Mouse (Mus musculus) midbrain, embryonic 11.5 days (tissue): Measurements from ENCODE around the gene Plekhd1. TPM values are rescaled to one million over a fixed set of nuclear protein-coding genes. Genes with fewer than 3 reads are reported as not detected.

Experiments used
- ATAC-seq: fragments of 200-750 bp; cut with Nextera tagmentation; 2 replicates; pipeline ENCODE4 v1.8.0; 2017; ENCODE audit warnings: moderate TSS enrichment, moderate library complexity; ENCODE audit not compliant: low FRiP score
- DNase-seq: peaks from one replicate; pipeline ENCODE4 v3.0.0; 2015; ENCODE audit warnings: low spot score; ENCODE audit errors: missing footprints
- H3K27ac ChIP-seq: fragments of 300-500 bp; sonication (generic); 2 replicates; pipeline ENCODE4 v1.5.1; 2014; ENCODE audit warnings: low read depth, low read length
- H3K27me3 ChIP-seq: fragments of 300-500 bp; sonication (generic); 2 replicates; pipeline ENCODE4 v1.6.1; 2014; ENCODE audit warnings: mild to moderate bottlenecking, low read length, moderate library complexity, mixed read lengths; ENCODE audit not compliant: control insufficient read depth, insufficient read depth
- H3K36me3 ChIP-seq: fragments of 300-500 bp; sonication (generic); 2 replicates; pipeline ENCODE4 v1.6.1; 2014; ENCODE audit warnings: mild to moderate bottlenecking, low read length, moderate library complexity, mixed read lengths; ENCODE audit not compliant: control insufficient read depth, insufficient read depth
- H3K4me1 ChIP-seq: fragments of 300-500 bp; sonication (generic); 2 replicates; pipeline ENCODE4 v1.6.1; 2014; ENCODE audit warnings: low read length; ENCODE audit not compliant: control insufficient read depth, insufficient read depth
- H3K4me2 ChIP-seq: fragments of 300-500 bp; sonication (generic); 2 replicates; pipeline ENCODE4 v1.6.1; 2014; ENCODE audit warnings: mild to moderate bottlenecking, moderate library complexity
- H3K4me3 ChIP-seq: fragments of 300-500 bp; sonication (generic); 2 replicates; pipeline ENCODE4 v1.5.1; 2014; ENCODE audit warnings: low read depth, low read length
- H3K9ac ChIP-seq: fragments of 300-500 bp; sonication (generic); 2 replicates; pipeline ENCODE4 v1.6.1; 2014; ENCODE audit warnings: low read length
- H3K9me3 ChIP-seq: fragments of 300-500 bp; sonication (generic); 2 replicates; pipeline ENCODE4 v1.6.1; 2016; ENCODE audit warnings: low read length; ENCODE audit not compliant: control insufficient read depth
- WGBS: fragments of 180-500 bp; shearing (Covaris S2); extraction: QIAGEN DNeasy Blood & Tissue Kit; methylation state at CpG from one replicate; pipeline ENCODE4 v1.1.7; 2014; 5-methylcytosine and 5-hydroxymethylcytosine counted together
- polyA plus RNA-seq: library from polyadenylated mRNA; unstranded; fragments of >200 nt; fragmentation: Nextera tagmentation; extraction: Ambion mirVana; gene quantifications from 2 replicates; pipeline ENCODE4 v1.2.1, GENCODE M21; 2014

Plekhd1 gene
- polyA plus RNA-seq, 1 experiment from 2014 or later: 1.4 TPM

DNA sequence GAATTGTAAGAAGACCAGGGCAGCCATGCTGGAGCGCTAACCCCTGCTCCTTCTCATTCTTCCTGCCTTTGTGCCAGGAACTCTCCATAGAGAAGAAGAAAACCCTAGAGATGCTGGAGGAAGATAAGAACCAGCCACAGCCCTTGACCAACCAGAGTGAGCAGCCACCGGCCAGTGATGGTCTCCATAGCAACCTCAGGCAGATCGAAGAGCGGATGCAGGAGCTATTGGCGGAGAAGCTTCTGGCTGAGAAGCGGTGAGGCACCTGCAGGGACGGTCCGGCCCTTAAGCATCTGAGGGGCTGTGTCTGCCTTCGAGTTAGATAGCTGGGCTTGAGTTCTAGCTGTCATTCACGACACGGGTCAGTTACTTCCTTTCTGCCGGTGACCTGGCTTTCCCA, 28.1 kb downstream of the Plekhd1 start:
- Histone ChIP-seq H3K27me3 (no peaks in the 10 kb centered on the region), H3K4me2 (no peak overlapping the region), H3K27ac (no peak overlapping the region), H3K36me3 (no peaks in the 10 kb centered on the region), H3K4me1 (peaks cover 3% of the 10 kb centered on the region), H3K9me3 (no peaks in the 10 kb centered on the region), H3K9ac (no peak overlapping the region), H3K4me3 (no peak overlapping the region)
- DNase-seq: no peak
- 32% methylated on average over 12 of the region's 12 CpGs for WGBS
- 0 out of 2 replicates have a peak, but pooled peaks have one; percentile 27 for ATAC-seq

- H3K4me3 ChIP-seq: no peak overlapping the region
- H3K27me3 ChIP-seq: no peaks in the 10 kb centered on the region
- WGBS: 82% methylated on average over 15 of the region's 15 CpGs
- no peak for DNase-seq
- no peaks in the 10 kb centered on the region for H3K9me3 ChIP-seq
- H3K36me3 ChIP-seq: no peaks in the 10 kb centered on the region
- H3K4me1 ChIP-seq: peaks cover 3% of the 10 kb centered on the region
- H3K4me2 ChIP-seq: no peak overlapping the region
- H3K27ac ChIP-seq: no peak overlapping the region
- ATAC-seq: no peak
- no peak overlapping the region for H3K9ac ChIP-seq
Measured at GRCm38 (mm10) chr12:80721458-80721857, 29.1 kb downstream of the Plekhd1 start.

GRCm38 (mm10) chr12:80724853-80725559, 32.6 kb downstream of the Plekhd1 start:
- no peaks in the 10 kb centered on the region for H3K27me3 ChIP-seq
- DNase-seq (peak; percentile 95), ATAC-seq (no peak)
- H3K9ac ChIP-seq: no peak overlapping the region
- H3K4me1 ChIP-seq: peaks cover 3% of the 10 kb centered on the region
- H3K27ac ChIP-seq: no peak overlapping the region
- H3K36me3 ChIP-seq: no peaks in the 10 kb centered on the region
- WGBS: 34% methylated on average over 10 of the region's 10 CpGs
- H3K9me3 ChIP-seq: no peaks in the 10 kb centered on the region
- no peak overlapping the region for H3K4me3 ChIP-seq
- H3K4me2 ChIP-seq: no peak overlapping the region

DNA sequence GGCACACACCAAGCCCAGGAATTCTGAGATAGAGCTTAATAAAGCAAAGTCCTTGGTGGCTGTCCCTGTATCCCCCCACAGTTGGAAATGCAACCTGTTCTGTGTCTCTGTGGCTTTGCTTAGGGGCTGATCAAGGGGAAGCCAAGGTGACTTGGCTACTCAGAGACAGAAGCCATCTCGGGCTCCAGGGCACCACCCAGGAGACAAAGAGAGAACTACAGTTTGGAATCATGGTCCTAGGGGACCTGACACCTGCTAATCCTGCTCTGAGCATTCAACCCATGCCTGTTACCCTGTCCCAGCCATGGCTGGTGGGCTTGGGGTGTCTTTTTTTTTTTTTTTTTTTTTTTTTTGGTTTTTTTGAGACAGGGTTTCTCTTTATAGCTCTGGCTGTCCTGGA, 35.8 kb downstream of the Plekhd1 start:
- Histone ChIP-seq H3K27ac (no peak overlapping the region), H3K27me3 (no peaks in the 10 kb centered on the region), H3K4me1 (no peaks in the 10 kb centered on the region), H3K9me3 (no peaks in the 10 kb centered on the region), H3K4me3 (no peak overlapping the region), H3K36me3 (no peaks in the 10 kb centered on the region), H3K4me2 (no peak overlapping the region), H3K9ac (no peak overlapping the region)
- DNase-seq (no peak), ATAC-seq (no peak)
- WGBS: 50% methylated on average over 1 of the region's 1 CpGs

- WGBS: 55% methylated on average over 2 of the region's 2 CpGs
- Histone ChIP-seq H3K4me3 (no peak overlapping the region), H3K9ac (no peak overlapping the region), H3K36me3 (no peaks in the 10 kb centered on the region), H3K9me3 (no peaks in the 10 kb centered on the region; the same call in 1 of the 2 replicates), H3K27ac (no peak overlapping the region), H3K27me3 (no peaks in the 10 kb centered on the region), H3K4me1 (no peaks in the 10 kb centered on the region), H3K4me2 (no peak overlapping the region)
- DNase-seq (no peak), ATAC-seq (0 out of 2 replicates have a peak, but pooled peaks have one; percentile 5)
Measured at GRCm38 (mm10) chr12:80728814-80729213, 36.4 kb downstream of the Plekhd1 start.

DNA sequence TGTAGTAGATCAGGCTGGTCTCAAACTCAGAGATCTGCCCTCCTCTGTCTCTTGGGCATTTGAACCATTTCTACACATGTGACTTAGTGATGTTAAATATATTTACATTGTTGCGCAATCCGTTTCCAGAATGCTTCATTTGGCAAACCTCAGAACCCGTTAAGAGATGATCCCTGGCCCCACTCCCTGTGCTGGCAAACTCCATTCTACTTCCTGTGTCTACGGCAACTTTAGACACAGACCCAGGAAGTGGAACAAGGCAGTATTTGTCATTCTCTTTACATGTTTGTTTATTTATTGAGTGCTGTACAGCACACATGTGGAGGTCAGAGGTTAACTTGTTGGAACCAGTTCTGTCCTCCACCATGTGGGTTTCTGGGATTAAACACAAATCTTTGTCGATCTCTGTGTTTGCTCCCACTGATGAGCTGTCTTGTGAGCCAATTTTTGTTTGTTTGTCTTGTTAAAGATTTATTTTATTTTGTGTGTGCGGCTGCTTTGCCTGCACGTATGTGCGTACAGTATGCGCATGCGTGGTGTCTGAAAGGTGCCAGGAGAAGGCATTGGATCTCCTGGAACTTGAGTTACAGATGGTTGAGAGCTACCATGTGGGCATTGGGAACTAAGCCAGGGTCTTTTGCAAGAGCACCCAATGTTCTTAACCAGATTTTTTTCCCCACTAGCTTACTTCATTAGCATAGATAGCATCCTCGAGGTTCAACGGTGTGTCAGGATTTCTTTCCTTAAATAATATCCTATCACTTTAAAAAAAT, 37.6 kb downstream of the Plekhd1 start:
- H3K4me2 ChIP-seq: no peak overlapping the region
- H3K9me3 ChIP-seq: no peaks in the 10 kb centered on the region; the same call in 1 of the 2 replicates
- peak; percentile 5; the same call in 1 of the 2 replicates for ATAC-seq
- no peaks in the 10 kb centered on the region for H3K27me3 ChIP-seq
- no peak overlapping the region for H3K27ac ChIP-seq
- no peak overlapping the region for H3K9ac ChIP-seq
- no peak overlapping the region for H3K4me3 ChIP-seq
- DNase-seq: no peak
- H3K36me3 ChIP-seq: no peaks in the 10 kb centered on the region
- 87% methylated on average over 12 of the region's 12 CpGs for WGBS
- no peaks in the 10 kb centered on the region for H3K4me1 ChIP-seq

DNA sequence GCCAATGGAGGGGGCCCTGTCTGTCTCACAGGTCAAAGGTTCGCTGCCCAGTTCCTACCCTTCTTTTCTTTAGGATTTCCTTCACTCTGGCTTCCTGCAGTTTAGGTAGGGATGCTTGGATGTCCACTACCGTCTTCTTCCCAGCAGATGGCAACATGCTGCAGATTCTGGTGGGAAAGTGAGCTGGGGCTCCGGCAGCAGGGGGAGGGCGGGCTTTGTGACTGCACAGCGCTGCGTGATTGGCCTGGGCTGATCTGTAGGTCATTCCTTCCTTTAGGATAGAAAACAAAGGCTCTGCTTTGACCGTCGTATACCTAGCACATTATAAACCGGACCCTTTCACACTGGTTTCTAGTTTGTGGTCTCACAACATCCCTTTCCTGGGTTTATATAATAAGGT, 38.2 kb downstream of the Plekhd1 start:
- H3K4me2 ChIP-seq: no peak overlapping the region
- no peak overlapping the region for H3K9ac ChIP-seq
- H3K36me3 ChIP-seq: no peaks in the 10 kb centered on the region
- DNase-seq (peak; percentile 93), ATAC-seq (peak; percentile 86)
- H3K4me3 ChIP-seq: no peak overlapping the region
- H3K27ac ChIP-seq: no peak overlapping the region
- 2% methylated on average over 9 of the region's 9 CpGs for WGBS
- no peaks in the 10 kb centered on the region for H3K27me3 ChIP-seq
- H3K9me3 ChIP-seq: no peaks in the 10 kb centered on the region; the same call in 1 of the 2 replicates
- H3K4me1 ChIP-seq: no peaks in the 10 kb centered on the region

- 63% methylated on average over 13 of the region's 13 CpGs for WGBS
- Histone ChIP-seq H3K27ac (no peak overlapping the region), H3K4me1 (peaks cover 13% of the 10 kb centered on the region), H3K36me3 (no peaks in the 10 kb centered on the region), H3K4me2 (no peak overlapping the region), H3K9ac (no peak overlapping the region), H3K4me3 (no peak overlapping the region), H3K27me3 (no peaks in the 10 kb centered on the region), H3K9me3 (no peaks in the 10 kb centered on the region; the same call in 1 of the 2 replicates)
- ATAC-seq: no peak
- no peak for DNase-seq
Measured at GRCm38 (mm10) chr12:80734526-80735470, 42.4 kb downstream of the Plekhd1 start.
